ENCODE assay signal across 9 mouse cellular contexts in genomic region chr11:36073074-36073818, GRCm38 (mm10).
A peak's percentile ranks its signal among the peaks of the same experiment; 100 is the strongest.
DNase-seq lines count a peak whose midpoint lies in the region; ATAC-seq and TF ChIP-seq lines count a peak whose summit lies in the region.
"Had no signal": no experiment of that assay in that cellular context is flagged by ENCODE, and none has a peak within 500 bp of the region (broad histone marks: within the 10 kb centered on the region; RNA-seq: fewer than 3 reads in every experiment).

No protein-coding gene starts in this region.

- H3K27ac ChIP-seq in heart, adult 2 months = no peak overlapping the region
- H3K27ac ChIP-seq in hindbrain, postnatal 0 days = peak overlapping the region; percentile 41; the same call in 1 of the 2 replicates
- 0 out of 2 replicates have a peak overlapping the region, but pooled peaks have one; percentile 32 for H3K27ac ChIP-seq in midbrain, postnatal 0 days (ENCODE audit: low read depth, low read length)
- no peak overlapping the region for H3K27ac ChIP-seq in liver, embryonic 12.5 days

- H3K79me2 ChIP-seq in heart, adult 2 months (replicated peaks; ENCODE audit: control insufficient read depth, insufficient read depth, low read length) = no peaks in the 10 kb centered on the region

- no peak overlapping the region for H3K4me2 ChIP-seq in hindbrain, postnatal 0 days (ENCODE audit: low read depth, low read length)
- H3K4me2 ChIP-seq in midbrain, postnatal 0 days (ENCODE audit: low read depth, low read length, poor library complexity, severe bottlenecking) = no peak overlapping the region
- H3K4me2 ChIP-seq in liver, embryonic 12.5 days = no peak overlapping the region

- intact Hi-C loops in heart, postnatal 10 days (cut with DNase I) = no loop called here
- intact Hi-C loops in heart, adult 2 months (cut with DNase I) = no loop called here

- peak; percentile 3 to 9 for DNase-seq in heart, postnatal 10 days
- no peak for DNase-seq in heart, adult 2 months
- peak; percentile 87 for DNase-seq in hindbrain, postnatal 0 days (ENCODE audit: low spot score)
- DNase-seq in midbrain, postnatal 0 days (ENCODE audit: low spot score) = peak; percentile 90
- no peak for DNase-seq in gastrocnemius, adult 8-10 months (ENCODE audit: low spot score in 2 of 2)
- no peak for DNase-seq in spleen, postnatal 10 days (ENCODE audit: low spot score in 2 of 2)
- DNase-seq: adrenal gland, postnatal 14 days had no signal

- H3K9ac ChIP-seq in heart, adult 2 months (ENCODE audit: low read depth, low read length) = no peak overlapping the region
- H3K9ac ChIP-seq in hindbrain, postnatal 0 days (replicated peaks; ENCODE audit: low read length) = no peak overlapping the region
- no peak overlapping the region for H3K9ac ChIP-seq in midbrain, postnatal 0 days (replicated peaks; ENCODE audit: low read length, poor library complexity, severe bottlenecking)
- H3K9ac ChIP-seq in liver, embryonic 12.5 days = no peak overlapping the region

- no peaks in the 10 kb centered on the region for H3K4me1 ChIP-seq in heart, adult 2 months (ENCODE audit: control insufficient read depth, insufficient read depth, low read length)
- H3K4me1 ChIP-seq in hindbrain, postnatal 0 days (ENCODE audit: insufficient read depth, low read length) = peaks cover 22% of the 10 kb centered on the region
- H3K4me1 ChIP-seq in midbrain, postnatal 0 days (ENCODE audit: insufficient read depth, low read length) = peaks cover under 1% of the 10 kb centered on the region; the same call in 1 of the 2 replicates
- H3K4me1 ChIP-seq in liver, embryonic 12.5 days = no peaks in the 10 kb centered on the region

- WGBS in heart, adult 2 months = 49% methylated on average over 8 of the region's 8 CpGs
- 49% methylated on average over 8 of the region's 8 CpGs for WGBS in hindbrain, postnatal 0 days
- 65% methylated on average over 8 of the region's 8 CpGs for WGBS in midbrain, postnatal 0 days
- WGBS in liver, embryonic 12.5 days (ENCODE audit: insufficient replicate concordance) = 58% methylated on average over 8 of the region's 8 CpGs

- no peaks in the 10 kb centered on the region for H3K36me3 ChIP-seq in heart, adult 2 months (ENCODE audit: control insufficient read depth, insufficient read depth, low read length)
- peaks cover 4% of the 10 kb centered on the region; the same call in 1 of the 2 replicates for H3K36me3 ChIP-seq in hindbrain, postnatal 0 days (ENCODE audit: insufficient read depth, low read length)
- peaks cover 9% of the 10 kb centered on the region; the same call in 1 of the 2 replicates for H3K36me3 ChIP-seq in midbrain, postnatal 0 days (ENCODE audit: insufficient read depth, low read length)
- H3K36me3 ChIP-seq in liver, embryonic 12.5 days = no peaks in the 10 kb centered on the region

- no peak for TF ChIP-seq EP300 in heart, adult 2 months (IDR thresholded peaks at IDR 0.05; ENCODE audit: insufficient read depth, low read depth, low read length)

- no peak for TF ChIP-seq POLR2A in heart, adult 2 months (IDR thresholded peaks at IDR 0.05; ENCODE audit: insufficient read depth, low read depth, low read length)

- H3K9me3 ChIP-seq in hindbrain, postnatal 0 days (ENCODE audit: low read length) = no peaks in the 10 kb centered on the region
- H3K9me3 ChIP-seq in midbrain, postnatal 0 days (ENCODE audit: low read length) = no peaks in the 10 kb centered on the region
- H3K9me3 ChIP-seq in liver, embryonic 12.5 days (replicated peaks) = no peaks in the 10 kb centered on the region

- ATAC-seq in cerebellum, adult (ENCODE audit: insufficient number of reproducible peaks, low FRiP score, low TSS enrichment) = peak; percentile 81
- ATAC-seq in hindbrain, postnatal 0 days = peak; percentile 89
- peak; percentile 31; the same call in 1 of the 2 replicates for ATAC-seq in midbrain, postnatal 0 days (ENCODE audit: low FRiP score)
- no peak for ATAC-seq in liver, embryonic 12.5 days

- H3K27me3 ChIP-seq in heart, adult 2 months (ENCODE audit: control insufficient read depth, insufficient read depth, low read length) = no peaks in the 10 kb centered on the region
- no peaks in the 10 kb centered on the region for H3K27me3 ChIP-seq in hindbrain, postnatal 0 days (ENCODE audit: insufficient read depth, low read length)
- H3K27me3 ChIP-seq in midbrain, postnatal 0 days (ENCODE audit: insufficient read depth, low read length) = no peaks in the 10 kb centered on the region
- no peaks in the 10 kb centered on the region for H3K27me3 ChIP-seq in liver, embryonic 12.5 days (replicated peaks)

- H3K4me3 ChIP-seq in heart, adult 2 months = no peak overlapping the region
- no peak overlapping the region for H3K4me3 ChIP-seq in hindbrain, postnatal 0 days (ENCODE audit: low read length)
- H3K4me3 ChIP-seq in midbrain, postnatal 0 days (ENCODE audit: low read depth, low read length) = no peak overlapping the region
- no peak overlapping the region for H3K4me3 ChIP-seq in liver, embryonic 12.5 days

- no peak for TF ChIP-seq CTCF in heart, adult 2 months (IDR thresholded peaks at IDR 0.05)
- no peak for TF ChIP-seq CTCF in hindbrain, postnatal 0 days (IDR thresholded peaks at IDR 0.05; ENCODE audit: low read depth)
- TF ChIP-seq CTCF in midbrain, postnatal 0 days (IDR thresholded peaks at IDR 0.05) = no peak

Comparison
In these comparisons a context has a peak if more than half of its experiments do, and no peak if none do; other contexts are left out.
1. DNase-seq: peak in heart, postnatal 10 days (2 of 2), hindbrain, postnatal 0 days (single experiment) and midbrain, postnatal 0 days (single experiment); none in heart, adult 2 months (0 of 2), gastrocnemius, adult 8-10 months (0 of 2) and spleen, postnatal 10 days (0 of 2).
2. H3K27ac ChIP-seq: peak in hindbrain, postnatal 0 days (single experiment) and midbrain, postnatal 0 days (single experiment); none in heart, adult 2 months (single experiment) and liver, embryonic 12.5 days (single experiment).